Mouse (Mus musculus) myocyte (in vitro differentiated cells): ENCODE measurements around the gene Efcab9. TPM values are rescaled to one million over a fixed set of nuclear protein-coding genes. Genes with fewer than 3 reads are reported as not detected.

Experiments
- H3K27me3 ChIP-seq: one replicate; pipeline ENCODE4 v1.6.1; 2011; ENCODE audit not compliant: control insufficient read depth, insufficient read depth, insufficient read length
- H3K36me3 ChIP-seq: one replicate; pipeline ENCODE4 v1.6.1; 2011; ENCODE audit not compliant: control insufficient read depth, insufficient read depth
- H3K4me2 ChIP-seq: one replicate; pipeline ENCODE4 v1.6.1; 2011; ENCODE audit warnings: low read depth, control low read depth
- H3K4me3 ChIP-seq: one replicate; pipeline ENCODE4 v1.5.1; 2011; ENCODE audit warnings: mild to moderate bottlenecking, control low read depth, moderate library complexity
- H3K79me2 ChIP-seq: one replicate; pipeline ENCODE4 v1.6.1; 2011; ENCODE audit not compliant: control insufficient read depth, insufficient read depth
- H3ac ChIP-seq: one replicate; pipeline ENCODE4 v1.6.1; 2011; ENCODE audit not compliant: control insufficient read depth, insufficient read length
- CEBPB ChIP-seq: IDR thresholded peaks from 2 replicates; pipeline ENCODE4 v1.6.1; 2011; ENCODE audit warnings: mild to moderate bottlenecking, moderate library complexity; ENCODE audit not compliant: poor library complexity, insufficient read depth, severe bottlenecking
- E2F4 ChIP-seq: IDR thresholded peaks from one replicate; pipeline ENCODE4 v1.6.1; 2011; ENCODE audit warnings: mild to moderate bottlenecking, control low read depth, moderate library complexity; ENCODE audit not compliant: insufficient read depth
- MAX ChIP-seq: IDR thresholded peaks from one replicate; pipeline ENCODE4 v1.6.1; 2011; ENCODE audit warnings: low read depth, mild to moderate bottlenecking, control low read depth
- MYOD1 ChIP-seq, 3 experiments: IDR thresholded peaks; one replicate each; pipeline ENCODE4 v1.6.1; 2011; ENCODE audit warnings: control low read depth in 2 of 3, low read depth in 2 of 3, mild to moderate bottlenecking in 2 of 3, moderate library complexity in 1 of 3; ENCODE audit not compliant: insufficient read length in 2 of 3, control insufficient read depth in 1 of 3
- MYOG ChIP-seq, 3 experiments: IDR thresholded peaks; one replicate each; pipeline ENCODE4 v1.6.1; 2011; ENCODE audit warnings: control low read depth in 2 of 3, low read depth in 2 of 3, mild to moderate bottlenecking in 2 of 3; ENCODE audit not compliant: insufficient read length in 2 of 3, control insufficient read depth in 1 of 3, insufficient read depth in 1 of 3
- POLR2A ChIP-seq: IDR thresholded peaks from one replicate; pipeline ENCODE4 v1.6.1; 2011; ENCODE audit warnings: low read depth, mild to moderate bottlenecking, control low read depth, moderate library complexity; ENCODE audit not compliant: insufficient read length
- POLR2AphosphoS2 ChIP-seq: IDR thresholded peaks from one replicate; pipeline ENCODE4 v1.6.1; 2011; ENCODE audit warnings: low read depth, control low read depth; ENCODE audit not compliant: insufficient read length
- REST ChIP-seq: IDR thresholded peaks from one replicate; pipeline ENCODE4 v1.6.1; 2011; ENCODE audit warnings: mild to moderate bottlenecking, control low read depth, moderate library complexity; ENCODE audit not compliant: insufficient read depth, insufficient read length
- SRF ChIP-seq: IDR thresholded peaks from one replicate; pipeline ENCODE4 v1.6.1; 2011; ENCODE audit warnings: low read depth; ENCODE audit not compliant: control insufficient read depth, insufficient read length
- TCF12 ChIP-seq: IDR thresholded peaks from one replicate; pipeline ENCODE4 v1.6.1; 2011; ENCODE audit warnings: mild to moderate bottlenecking, control low read depth; ENCODE audit not compliant: poor library complexity, insufficient read depth, severe bottlenecking
- TCF3 ChIP-seq: IDR thresholded peaks from one replicate; pipeline ENCODE4 v1.6.1; 2011; ENCODE audit warnings: low read depth, control low read depth; ENCODE audit not compliant: insufficient read length
- USF1 ChIP-seq: IDR thresholded peaks from one replicate; pipeline ENCODE4 v1.6.1; 2011; ENCODE audit warnings: low read depth, mild to moderate bottlenecking, control low read depth, moderate library complexity
- polyA plus RNA-seq: library from polyadenylated mRNA; unstranded; fragments of >200 nt; fragmentation: generic; extraction: Trizol; gene quantifications from one replicate; pipeline ENCODE4 v1.2.1, GENCODE M21; 2012; ENCODE audit warnings: missing spikeins

Gene Efcab9
- polyA plus RNA-seq, 1 experiment, result 0.08 TPM

GRCm38 (mm10) chr11:32499931-32500330 is 31.9 kb downstream of the Efcab9 start:
- TF ChIP-seq SRF (no peak), CEBPB (no peak), MYOG (IDR thresholded peaks at IDR 0.05; ENCODE audit: control insufficient read depth in 1 of 3, insufficient read depth in 1 of 3, insufficient read length in 2 of 3, low read depth in 2 of 3) (no peak)
- no peaks in the 10 kb centered on the region for H3K27me3 ChIP-seq
- H3K4me3 ChIP-seq, result no peak overlapping the region
- H3K4me2 ChIP-seq, result no peak overlapping the region
- H3K36me3 ChIP-seq, result no peaks in the 10 kb centered on the region
- H3K79me2 ChIP-seq, result peaks cover 33% of the 10 kb centered on the region
- no peak overlapping the region for H3ac ChIP-seq

- H3K27me3 ChIP-seq, result no peaks in the 10 kb centered on the region
- H3K79me2 ChIP-seq, result peaks cover 43% of the 10 kb centered on the region
- no peak overlapping the region for H3K4me3 ChIP-seq
- no peak overlapping the region for H3K4me2 ChIP-seq
- H3K36me3 ChIP-seq, result no peaks in the 10 kb centered on the region
- TF ChIP-seq TCF3 (no peak), MYOD1 (IDR thresholded peaks at IDR 0.05; ENCODE audit: control insufficient read depth in 1 of 3, insufficient read length in 2 of 3, low read depth in 2 of 3) (no peak), SRF (no peak), TCF12 (no peak), E2F4 (no peak), MYOG (IDR thresholded peaks at IDR 0.05; ENCODE audit: control insufficient read depth in 1 of 3, insufficient read depth in 1 of 3, insufficient read length in 2 of 3, low read depth in 2 of 3) (no peak), CEBPB (no peak), USF1 (no peak), POLR2AphosphoS2 (no peak), MAX (no peak), REST (no peak), POLR2A (no peak)
- H3ac ChIP-seq, result no peak overlapping the region
These were observed 32.9 kb downstream of the Efcab9 start for GRCm38 (mm10) chr11:32498757-32499535.

- Histone ChIP-seq H3K27me3 (no peaks in the 10 kb centered on the region), H3K4me3 (no peak overlapping the region), H3K4me2 (no peak overlapping the region), H3ac (no peak overlapping the region), H3K79me2 (peaks cover 71% of the 10 kb centered on the region), H3K36me3 (no peaks in the 10 kb centered on the region)
- TF ChIP-seq CEBPB, result no peak
- TF ChIP-seq SRF, result no peak
- TF ChIP-seq POLR2AphosphoS2, result no peak
- TF ChIP-seq MYOD1 (IDR thresholded peaks at IDR 0.05; ENCODE audit: control insufficient read depth in 1 of 3, insufficient read length in 2 of 3, low read depth in 2 of 3), result no peak
- TF ChIP-seq MAX, result no peak
- TF ChIP-seq REST, result no peak
- no peak for TF ChIP-seq E2F4
- TF ChIP-seq POLR2A, result no peak
- no peak for TF ChIP-seq TCF12
- no peak for TF ChIP-seq TCF3
- TF ChIP-seq USF1, result no peak
- TF ChIP-seq MYOG (IDR thresholded peaks at IDR 0.05; ENCODE audit: control insufficient read depth in 1 of 3, insufficient read depth in 1 of 3, insufficient read length in 2 of 3, low read depth in 2 of 3), result no peak
These were observed 36.6 kb downstream of the Efcab9 start for GRCm38 (mm10) chr11:32495283-32495682.

GRCm38 (mm10) chr11:32493312-32493711 is 38.6 kb downstream of the Efcab9 start:
- Histone ChIP-seq H3K36me3 (no peaks in the 10 kb centered on the region), H3K4me3 (no peak overlapping the region), H3K79me2 (peaks cover 80% of the 10 kb centered on the region), H3K4me2 (no peak overlapping the region), H3K27me3 (no peaks in the 10 kb centered on the region), H3ac (no peak overlapping the region)
- no peak for TF ChIP-seq TCF12
- no peak for TF ChIP-seq MYOD1 (IDR thresholded peaks at IDR 0.05; ENCODE audit: control insufficient read depth in 1 of 3, insufficient read length in 2 of 3, low read depth in 2 of 3)
- TF ChIP-seq MAX, result no peak
- TF ChIP-seq POLR2AphosphoS2, result no peak
- TF ChIP-seq MYOG (IDR thresholded peaks at IDR 0.05; ENCODE audit: control insufficient read depth in 1 of 3, insufficient read depth in 1 of 3, insufficient read length in 2 of 3, low read depth in 2 of 3), result no peak
- no peak for TF ChIP-seq REST
- no peak for TF ChIP-seq TCF3
- TF ChIP-seq E2F4, result no peak
- no peak for TF ChIP-seq USF1
- no peak for TF ChIP-seq CEBPB
- no peak for TF ChIP-seq SRF
- TF ChIP-seq POLR2A, result no peak

DNA sequence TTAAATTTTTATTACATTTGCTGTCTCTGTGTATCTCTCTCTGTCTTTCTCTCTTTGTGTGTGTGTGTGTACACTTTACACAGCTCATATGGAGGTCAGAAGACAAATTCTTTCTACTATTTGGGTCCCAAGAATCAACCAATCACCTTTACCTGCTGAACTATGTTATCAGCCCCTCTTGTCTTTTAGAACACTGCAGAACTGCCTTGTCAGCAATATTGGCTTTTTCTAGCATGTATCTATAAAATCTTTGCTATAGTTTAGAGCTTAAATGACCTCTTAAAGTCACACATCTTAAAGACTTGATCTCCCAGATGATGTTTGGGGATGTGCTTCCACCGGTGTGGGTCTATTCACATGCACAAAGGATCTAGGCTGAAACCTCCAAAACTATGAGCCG is 40.8 kb downstream of the Efcab9 start:
- Histone ChIP-seq H3K27me3 (no peaks in the 10 kb centered on the region), H3ac (no peak overlapping the region), H3K4me2 (no peak overlapping the region), H3K4me3 (no peak overlapping the region), H3K36me3 (no peaks in the 10 kb centered on the region), H3K79me2 (peaks cover 81% of the 10 kb centered on the region)
- TF ChIP-seq E2F4 (no peak), CEBPB (no peak), USF1 (no peak), SRF (no peak), POLR2A (no peak), MAX (no peak), POLR2AphosphoS2 (no peak), REST (no peak), MYOD1 (IDR thresholded peaks at IDR 0.05; ENCODE audit: control insufficient read depth in 1 of 3, insufficient read length in 2 of 3, low read depth in 2 of 3) (no peak), MYOG (IDR thresholded peaks at IDR 0.05; ENCODE audit: control insufficient read depth in 1 of 3, insufficient read depth in 1 of 3, insufficient read length in 2 of 3, low read depth in 2 of 3) (no peak), TCF3 (no peak), TCF12 (no peak)
